Mouse (Mus musculus): ENCODE measurements around the gene Ttc7.

- TF ChIP-seq POLR2A (IDR thresholded peaks at IDR 0.05; ENCODE audit: insufficient read depth, low read depth, low read length) (no peak), CTCF (IDR thresholded peaks at IDR 0.05; ENCODE audit: insufficient read depth, low read depth, low read length) (no peak)
These were observed 519 bp downstream of the Ttc7 start for GRCm38 (mm10) chr17:87283055-87283754.

All from olfactory bulb, adult 2 months (tissue).